Mouse (Mus musculus) cerebellum, adult 2 months (tissue): ENCODE results near the gene Adipor1.

ENCODE experiments used
- CTCF ChIP-seq: fragments of 200-500 bp; IDR thresholded peaks from 2 replicates; pipeline ENCODE4 v1.5.1; 2011; ENCODE audit warnings: low read depth, mild to moderate bottlenecking, control low read depth, low read length, moderate library complexity, borderline replicate concordance; ENCODE audit not compliant: insufficient read depth
- POLR2A ChIP-seq: fragments of 200-500 bp; IDR thresholded peaks from 2 replicates; pipeline ENCODE4 v1.6.1; 2011; ENCODE audit warnings: low read length, control low read depth, borderline replicate concordance; ENCODE audit not compliant: insufficient read depth

DNA sequence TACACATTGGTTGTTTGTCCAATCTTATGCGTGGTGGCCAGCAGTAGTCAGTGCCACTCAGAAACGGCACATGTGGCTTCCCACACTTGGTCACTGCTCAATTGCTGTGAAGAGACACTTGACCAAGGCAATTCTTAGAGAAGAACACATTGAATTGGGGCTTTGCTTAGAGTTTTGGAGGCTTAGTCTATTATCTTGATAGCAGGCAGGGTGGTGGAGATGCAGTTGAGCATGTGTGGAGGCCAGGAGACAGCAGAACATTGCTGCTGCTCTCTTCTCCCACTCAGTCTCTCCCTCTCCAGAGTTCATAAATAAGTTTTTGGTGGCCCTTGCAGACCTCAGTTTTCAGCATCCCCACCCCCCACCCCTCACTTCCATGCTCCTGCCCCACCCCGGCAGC, 27.2 kb downstream of the Adipor1 start:
- TF ChIP-seq CTCF (no peak), POLR2A (no peak)
